Mouse (Mus musculus): ENCODE data around the gene Tmeff2. TPM values are rescaled to one million over a fixed set of nuclear protein-coding genes. Genes with fewer than 3 reads are reported as not detected.

The Tmeff2 gene
- total RNA-seq, 2 experiments from 2014 or later: 1.0 to 1.1 TPM

DNA sequence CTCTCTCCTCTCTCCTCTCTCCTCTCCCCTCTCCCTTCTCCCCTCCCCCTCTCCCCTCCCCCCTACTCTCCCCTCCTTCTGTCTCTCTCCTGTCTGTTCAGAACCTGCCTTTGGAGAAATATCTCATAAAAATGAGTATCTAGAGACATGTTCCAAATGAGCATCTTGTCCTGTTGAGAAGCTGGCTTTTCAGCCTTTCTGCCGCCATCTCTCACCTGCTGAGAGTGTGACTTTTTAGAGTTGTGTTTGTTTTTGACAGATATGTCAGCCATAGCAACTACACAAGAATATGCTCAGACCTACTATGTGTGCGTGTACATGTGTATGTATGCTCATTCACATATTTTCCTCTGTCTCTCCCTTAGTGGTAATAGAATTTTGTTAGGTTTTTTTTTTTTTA lies 283.8 kb downstream of the Tmeff2 start:
- intact Hi-C loops (cut with DNase I): no loop called here
- no peak for DNase-seq

DNA sequence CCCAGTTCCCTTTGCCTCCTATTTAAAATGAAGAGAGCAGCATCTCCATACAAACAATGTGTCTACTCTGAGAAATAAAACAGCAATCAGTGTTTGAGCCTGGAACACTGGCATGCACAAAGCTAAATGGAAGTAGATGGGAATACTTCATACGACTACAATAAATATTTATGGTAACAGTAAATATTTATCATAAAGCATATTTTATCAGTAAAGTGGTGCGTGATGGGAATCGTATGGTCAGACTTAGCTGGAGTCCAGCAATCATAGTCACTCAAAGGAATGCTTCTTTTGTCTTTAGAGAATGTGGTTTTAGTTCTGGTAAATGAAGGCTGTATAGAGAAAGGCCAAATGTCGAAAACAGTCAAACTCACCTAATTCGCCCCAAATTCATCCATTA lies 288.6 kb downstream of the Tmeff2 start:
- no peak for DNase-seq
- intact Hi-C loops (cut with DNase I): no loop called here

DNA sequence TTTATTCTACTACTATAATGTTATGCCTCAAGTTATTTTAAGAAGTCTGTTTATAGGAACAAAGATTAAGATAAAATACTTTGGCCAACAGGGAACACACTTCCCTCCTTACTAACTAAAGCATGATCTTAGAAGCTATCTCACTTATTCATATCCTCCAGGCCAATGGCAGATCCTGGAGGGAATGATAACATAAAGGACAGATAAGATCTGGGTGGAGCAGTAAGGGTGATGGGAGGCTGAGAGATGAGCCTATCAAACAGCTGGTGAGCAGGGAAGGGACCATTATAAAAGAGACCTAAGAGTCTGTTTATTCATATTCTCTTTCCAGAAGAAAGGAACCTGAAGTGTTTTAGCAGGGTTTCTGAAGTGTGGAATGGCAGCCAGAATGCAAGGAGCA lies 290.8 kb downstream of the Tmeff2 start:
- no peak for DNase-seq
- intact Hi-C loops (cut with DNase I): no loop called here

DNA sequence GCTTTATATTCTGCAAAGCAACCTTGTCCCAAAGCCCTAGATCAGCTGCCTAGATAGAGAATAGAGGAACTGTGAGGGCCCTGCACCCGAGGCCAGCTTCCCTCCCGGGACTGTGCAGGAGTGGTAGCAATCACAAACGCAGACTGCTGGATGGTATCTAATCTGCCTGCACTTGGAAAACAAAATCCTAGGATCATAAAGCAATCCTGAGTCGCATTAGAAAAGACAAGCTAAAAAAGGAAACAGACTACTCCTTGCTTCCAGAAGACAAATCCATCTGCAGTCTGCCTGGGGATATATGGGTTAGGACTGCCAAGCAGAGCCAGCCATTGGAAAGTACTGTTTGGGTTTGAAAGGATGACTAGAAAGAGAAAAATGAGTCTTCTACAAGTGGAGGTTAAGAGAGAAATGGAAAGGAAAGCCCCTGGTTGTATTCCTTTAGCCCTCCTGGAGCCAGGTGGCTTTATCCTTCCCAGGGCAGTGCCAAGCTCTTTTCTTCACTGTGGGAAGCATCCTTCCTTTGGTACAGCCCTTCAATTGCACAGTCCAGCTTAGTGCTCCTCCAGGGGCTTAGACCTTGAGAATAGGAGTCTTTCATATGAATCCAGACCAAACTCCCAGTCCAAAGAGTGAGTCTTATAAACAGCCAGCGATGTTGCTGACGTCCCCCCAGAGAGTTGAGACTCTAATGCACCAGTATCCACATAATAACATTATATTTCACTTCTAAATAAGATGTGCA lies 291.6 kb downstream of the Tmeff2 start:
- DNase-seq: no peak
- intact Hi-C loops (cut with DNase I): no loop called here

DNA sequence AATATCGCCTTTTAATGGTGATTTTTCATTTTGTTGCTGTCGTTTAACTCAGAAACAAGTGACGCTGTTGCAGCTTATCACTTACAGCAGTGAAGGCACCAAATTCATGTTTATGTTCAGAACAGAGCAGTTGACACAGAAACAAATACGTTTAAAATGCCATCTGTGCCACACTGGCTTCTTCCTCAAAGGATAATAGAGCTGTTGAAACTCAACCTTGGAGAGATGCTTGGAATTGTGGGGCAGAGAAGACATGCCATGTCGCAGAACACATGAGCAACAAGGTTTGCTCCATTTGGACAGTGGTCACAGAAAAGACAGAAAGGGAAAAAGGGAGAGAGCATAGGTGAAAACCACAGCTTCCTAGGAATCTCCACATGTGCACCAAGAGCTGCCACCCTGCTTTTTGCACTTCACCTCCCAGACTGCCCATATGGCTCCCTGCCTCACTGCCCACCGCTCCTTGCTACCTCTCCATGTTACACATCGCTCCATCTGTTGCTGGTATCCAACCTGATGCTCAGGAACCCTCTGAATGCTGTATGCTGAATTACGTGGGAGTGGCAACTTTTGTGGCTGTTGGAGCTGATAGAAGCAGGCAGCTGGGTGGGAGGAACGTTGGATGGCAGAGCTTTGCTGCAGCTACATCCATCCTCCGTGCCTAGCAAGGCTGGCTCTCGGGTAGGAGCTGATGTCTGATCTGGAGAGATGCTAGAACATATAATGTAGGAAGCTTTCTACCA lies 298.8 kb downstream of the Tmeff2 start:
- intact Hi-C loops (cut with DNase I): no loop called here
- no peak for DNase-seq

DNA sequence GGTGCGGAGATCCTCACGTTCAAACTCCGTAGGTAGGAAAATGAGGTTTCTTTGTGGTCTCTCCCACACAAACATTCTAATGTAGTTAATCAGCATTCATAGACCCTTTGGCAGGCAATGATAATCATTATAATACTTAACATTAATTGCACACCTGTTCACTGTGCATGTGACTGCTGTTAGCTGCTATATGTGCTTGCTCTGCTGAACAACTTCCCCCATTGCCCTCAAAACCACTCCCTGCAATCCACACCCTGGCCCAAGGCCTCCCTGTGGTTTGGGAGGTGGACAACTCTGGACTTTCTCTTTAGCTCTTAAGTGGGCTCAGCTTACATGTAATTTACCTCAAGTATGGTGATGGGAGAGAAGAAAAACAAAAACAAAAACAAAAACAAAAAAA lies 299.5 kb downstream of the Tmeff2 start:
- DNase-seq: no peak
- intact Hi-C loops (cut with DNase I): no loop called here

DNA sequence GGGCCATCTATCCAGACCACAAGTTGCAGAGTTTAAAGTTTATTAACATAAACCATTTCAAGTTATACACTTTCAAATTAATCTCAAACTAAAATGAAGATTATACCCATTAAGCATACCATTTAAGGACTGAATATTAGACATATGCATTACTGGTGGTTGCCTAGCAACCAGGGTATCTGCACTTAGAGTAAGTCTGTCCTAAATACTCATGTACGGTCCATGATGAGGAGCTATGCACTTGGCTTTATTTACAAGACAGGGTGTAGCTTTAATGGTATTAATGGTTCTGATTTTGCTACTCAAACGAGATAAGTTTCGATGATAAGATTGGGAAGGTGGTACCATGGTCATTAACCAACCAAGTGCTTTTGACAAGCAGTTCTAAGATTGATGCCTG lies 315.2 kb downstream of the Tmeff2 start:
- no peak for DNase-seq
- intact Hi-C loops (cut with DNase I): no loop called here

DNA sequence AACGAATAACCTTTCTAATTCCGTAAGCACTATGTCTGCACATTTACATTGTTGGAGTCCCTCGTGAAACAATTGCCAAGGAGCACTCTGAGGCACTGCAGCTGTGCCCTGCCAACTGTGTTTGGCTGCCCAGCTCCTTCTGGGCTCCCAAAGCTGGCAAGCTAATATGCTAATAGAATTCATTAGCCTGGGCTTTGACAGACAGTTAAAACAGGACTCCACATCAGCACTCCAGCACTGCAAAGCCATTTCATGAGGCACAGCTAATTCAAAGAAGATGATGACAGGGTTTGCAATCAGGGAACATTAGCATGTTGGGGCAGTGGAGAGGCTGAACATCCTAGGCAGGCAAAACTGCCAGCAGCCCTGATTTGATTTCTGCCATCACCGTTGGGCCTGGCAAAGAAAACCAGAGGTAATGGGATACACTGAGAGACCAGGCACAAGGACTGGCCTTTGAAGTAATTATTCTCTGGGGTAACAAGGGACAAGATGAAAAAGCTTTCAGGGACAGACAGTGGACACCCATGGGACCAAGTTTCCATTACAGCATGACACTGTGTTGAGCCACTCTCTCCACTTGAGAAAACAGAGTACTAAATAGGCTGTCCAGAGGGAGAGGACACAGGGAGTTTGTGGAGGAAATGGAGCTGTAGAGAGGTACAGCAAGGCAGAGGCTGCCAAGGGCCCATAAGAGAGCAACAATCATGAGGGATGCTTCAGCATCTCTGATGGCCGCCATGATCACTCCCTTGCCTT lies 316.0 kb downstream of the Tmeff2 start:
- intact Hi-C loops (cut with DNase I): no loop called here
- no peak for DNase-seq

DNA sequence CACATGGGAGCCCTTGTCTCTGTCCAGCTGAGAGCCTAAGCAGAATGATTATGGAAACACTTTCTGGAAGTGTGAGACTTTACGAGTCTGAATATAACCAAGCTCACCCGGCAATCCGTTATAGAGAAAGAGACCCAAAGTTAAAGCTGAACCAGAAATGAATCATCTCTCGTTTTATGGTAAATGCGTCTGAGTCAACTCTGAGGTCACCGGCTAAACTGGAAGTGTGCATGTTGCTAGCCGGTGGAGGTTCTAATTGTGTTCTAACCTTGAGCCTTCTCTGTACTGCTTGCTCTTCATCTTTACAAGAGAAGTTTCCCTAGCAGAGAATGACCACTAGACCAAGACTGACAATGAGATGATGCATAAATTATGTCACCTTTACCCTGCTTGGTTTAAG lies 316.8 kb downstream of the Tmeff2 start:
- DNase-seq: no peak
- intact Hi-C loops (cut with DNase I): no loop called here

DNA sequence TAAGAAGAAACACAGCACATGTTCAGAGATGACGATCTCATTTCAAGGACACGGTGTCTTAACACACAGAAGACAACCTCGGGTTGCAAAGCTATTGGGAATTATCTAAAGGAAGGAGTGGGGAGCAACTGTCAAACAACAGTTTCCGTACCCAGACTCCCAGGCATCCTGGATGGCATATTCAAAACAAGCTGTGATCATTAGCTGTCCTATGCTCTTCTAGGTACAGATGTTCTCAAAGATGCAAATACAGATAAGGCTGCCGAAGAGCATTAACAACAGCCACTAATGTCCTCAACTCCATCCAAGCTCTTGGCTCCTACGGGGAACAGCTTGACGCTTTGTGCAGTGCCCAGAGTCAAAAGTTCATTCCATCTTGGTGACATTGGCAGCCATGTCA lies 324.7 kb downstream of the Tmeff2 start:
- DNase-seq: no peak
- intact Hi-C loops (cut with DNase I): no loop called here

Small RNA genes within 50 kb of the gene (microRNA-seq; reads per million reads assigned to microRNA genes)
- gene Gm25736: 0 reads per million in 2 experiments

Measured in gastrocnemius, postnatal 36 days (tissue).